Mouse (Mus musculus) lung, postnatal 0 days (tissue): ENCODE results near the gene Popdc3.

ENCODE experiments used
- CTCF ChIP-seq: IDR thresholded peaks from 2 replicates; pipeline ENCODE4 v1.5.1; 2016; ENCODE audit warnings: antibody characterized with exemption, mild to moderate bottlenecking
- EP300 ChIP-seq: IDR thresholded peaks from 2 replicates; pipeline ENCODE4 v1.6.1; 2016; ENCODE audit warnings: antibody characterized with exemption, mild to moderate bottlenecking, control low read depth

GRCm38 (mm10) chr10:45344381-45344780, 166.5 kb downstream of the Popdc3 start:
- TF ChIP-seq EP300 (no peak), CTCF (peak; percentile 11; the same call in 1 of the 2 replicates)
